Mouse (Mus musculus): ENCODE results near the gene Otoa.

The Otoa gene

DNA sequence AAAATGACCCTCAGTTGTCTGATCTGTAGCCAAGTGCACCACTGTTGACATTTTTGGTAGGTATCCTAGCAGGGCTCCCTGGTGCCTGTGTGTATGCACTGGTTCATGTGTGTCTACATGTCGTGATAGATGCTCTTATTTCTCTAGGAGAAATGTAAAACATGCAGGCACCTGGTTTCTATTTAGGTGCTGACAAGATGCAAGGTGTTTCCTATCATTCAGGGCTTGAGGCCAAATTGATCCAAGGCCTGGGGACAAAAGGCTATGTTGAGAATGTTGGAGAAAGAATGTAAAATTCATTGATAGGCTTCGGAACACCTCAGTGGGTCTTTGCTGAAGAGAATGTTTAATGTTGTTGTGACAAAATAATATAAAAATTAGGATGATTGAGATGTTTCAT lies 366 bp downstream of the Otoa start:
- no peak for DNase-seq (ENCODE audit: extremely low read depth, low read depth, low spot score)

- no peak for DNase-seq (ENCODE audit: extremely low read depth, low read depth, low spot score)
These were observed 1.6 kb downstream of the Otoa start for GRCm38 (mm10) chr7:121082949-121083513.

- DNase-seq (ENCODE audit: extremely low read depth, low read depth, low spot score) = no peak
These were observed 3.5 kb downstream of the Otoa start for GRCm38 (mm10) chr7:121084840-121085453.

- no peak for DNase-seq (ENCODE audit: extremely low read depth, low read depth, low spot score)
These were observed 4.0 kb downstream of the Otoa start for GRCm38 (mm10) chr7:121085500-121085899.

DNA sequence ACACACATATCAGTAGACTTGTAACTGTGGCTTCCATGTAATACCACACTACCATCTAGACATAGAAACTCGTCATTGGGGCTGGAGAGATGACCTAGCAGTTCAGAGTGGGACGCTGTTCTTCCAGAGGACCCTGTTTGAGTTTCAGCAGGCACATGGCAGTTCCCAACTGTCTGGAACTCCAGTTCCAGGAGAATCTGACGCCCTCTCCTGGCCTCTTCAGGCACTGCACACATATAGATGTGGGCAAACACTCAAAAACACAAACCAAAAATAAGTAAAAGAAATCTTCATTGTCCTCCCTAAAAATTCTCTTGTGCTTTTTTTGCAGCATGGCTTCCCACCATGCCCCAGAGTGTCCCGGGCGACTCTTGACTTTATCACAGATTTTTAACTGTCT lies 7.3 kb downstream of the Otoa start:
- DNase-seq (ENCODE audit: extremely low read depth, low read depth, low spot score) = no peak

DNA sequence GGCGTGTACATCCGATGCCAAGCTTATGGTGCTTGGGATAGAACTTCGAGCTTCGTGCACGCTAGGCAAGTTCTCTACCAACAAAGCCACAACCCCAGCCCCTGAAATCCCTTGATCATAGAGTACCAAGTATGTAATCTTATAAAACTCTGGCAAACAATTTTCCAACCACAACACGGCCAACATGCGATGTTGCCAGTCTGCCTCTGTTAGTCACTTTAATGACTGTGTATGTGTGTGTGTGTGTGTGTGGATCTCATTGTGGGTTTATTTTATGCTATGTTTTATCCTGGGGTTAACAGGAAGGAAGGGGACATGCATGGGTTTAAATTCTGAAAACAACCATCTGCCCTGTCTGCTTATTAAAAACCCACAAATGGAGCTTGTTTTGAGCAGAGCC lies 9.3 kb downstream of the Otoa start:
- no peak for DNase-seq (ENCODE audit: extremely low read depth, low read depth, low spot score)

DNA sequence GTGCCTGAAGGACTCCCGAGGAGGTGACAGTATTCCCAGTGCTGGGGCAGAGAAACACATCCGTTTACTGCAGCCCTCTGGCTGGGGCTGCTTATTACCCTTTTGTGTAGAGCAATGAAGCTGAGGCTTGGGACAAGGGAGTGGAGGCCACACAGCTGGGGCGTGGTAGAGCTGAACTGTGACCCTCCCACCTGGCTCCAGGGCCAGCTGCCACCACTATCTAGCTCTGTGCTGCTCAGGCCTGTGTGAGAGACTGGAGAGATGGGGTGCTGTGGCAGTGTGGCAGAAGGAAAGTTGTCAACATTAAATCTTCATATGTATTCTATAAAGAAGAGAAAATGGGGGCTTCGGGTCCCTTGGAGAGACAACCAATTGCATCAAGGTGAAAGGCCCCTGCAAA lies 11.6 kb downstream of the Otoa start:
- no peak for DNase-seq (ENCODE audit: extremely low read depth, low read depth, low spot score)

GRCm38 (mm10) chr7:121098614-121099389 lies 17.4 kb downstream of the Otoa start:
- DNase-seq (ENCODE audit: extremely low read depth, low read depth, low spot score) = no peak

DNA sequence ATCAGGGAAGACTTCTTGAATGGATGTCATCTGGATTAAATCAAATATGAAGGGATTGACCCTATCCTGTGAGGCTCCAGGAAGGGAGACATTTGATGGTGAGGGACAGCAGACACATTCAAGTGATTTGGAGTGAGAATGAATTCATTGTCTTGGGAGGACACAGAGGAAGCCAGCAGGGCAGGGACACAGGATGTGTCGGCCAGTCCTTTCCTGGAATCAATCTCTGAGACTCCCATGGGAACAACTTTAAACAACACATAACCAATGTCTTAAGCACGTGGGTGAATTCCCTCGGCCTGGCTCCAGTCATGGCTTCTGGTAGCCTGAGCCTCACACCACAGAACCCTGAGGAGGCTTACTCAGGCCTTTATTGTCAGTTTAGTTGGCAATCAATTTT lies 26.4 kb downstream of the Otoa start:
- no peak for DNase-seq (ENCODE audit: extremely low read depth, low read depth, low spot score)

DNA sequence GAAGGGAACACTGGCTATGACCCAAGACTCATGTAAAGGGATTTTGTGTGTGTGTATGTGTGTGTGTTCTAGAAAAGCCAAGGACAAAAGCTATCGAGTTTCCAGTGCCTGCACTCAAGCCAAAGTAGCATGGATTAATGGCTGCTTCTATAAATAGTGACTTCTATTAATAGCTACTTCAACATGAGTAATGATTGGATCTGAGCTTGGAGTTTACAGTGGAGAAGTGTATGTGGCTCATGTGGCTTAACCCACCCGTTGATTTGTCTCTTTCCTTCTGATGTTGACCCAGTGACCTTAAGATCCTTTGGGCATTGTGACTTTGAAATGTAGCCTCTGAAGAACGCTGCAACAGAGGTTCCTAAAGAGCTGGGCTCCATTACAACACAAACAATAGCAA lies 29.9 kb downstream of the Otoa start:
- DNase-seq (ENCODE audit: extremely low read depth, low read depth, low spot score) = no peak

DNA sequence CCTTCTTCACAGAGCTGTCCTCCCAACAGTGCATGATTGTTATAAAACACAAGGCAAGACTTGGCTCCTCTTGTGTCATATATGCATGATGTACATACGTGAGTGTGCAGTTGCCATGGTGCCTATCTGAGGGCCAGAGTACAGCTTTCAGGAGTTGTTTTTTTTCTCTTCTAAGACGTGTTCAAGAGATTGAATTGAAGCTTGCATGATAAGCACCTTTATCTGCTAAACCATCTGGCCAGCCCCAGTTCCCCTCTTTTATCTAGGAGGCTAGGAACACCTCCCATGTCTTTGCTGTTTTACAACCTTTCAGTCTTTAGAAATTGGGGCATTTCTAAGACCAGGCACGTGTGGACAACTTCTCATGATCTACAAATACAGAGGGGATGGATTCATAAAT lies 30.3 kb downstream of the Otoa start:
- DNase-seq (ENCODE audit: extremely low read depth, low read depth, low spot score) = no peak

GRCm38 (mm10) chr7:121120143-121120818 lies 38.8 kb downstream of the Otoa start:
- DNase-seq (ENCODE audit: extremely low read depth, low read depth, low spot score) = no peak

GRCm38 (mm10) chr7:121130837-121131236 lies 49.4 kb downstream of the Otoa start:
- DNase-seq (ENCODE audit: extremely low read depth, low read depth, low spot score) = no peak

DNA sequence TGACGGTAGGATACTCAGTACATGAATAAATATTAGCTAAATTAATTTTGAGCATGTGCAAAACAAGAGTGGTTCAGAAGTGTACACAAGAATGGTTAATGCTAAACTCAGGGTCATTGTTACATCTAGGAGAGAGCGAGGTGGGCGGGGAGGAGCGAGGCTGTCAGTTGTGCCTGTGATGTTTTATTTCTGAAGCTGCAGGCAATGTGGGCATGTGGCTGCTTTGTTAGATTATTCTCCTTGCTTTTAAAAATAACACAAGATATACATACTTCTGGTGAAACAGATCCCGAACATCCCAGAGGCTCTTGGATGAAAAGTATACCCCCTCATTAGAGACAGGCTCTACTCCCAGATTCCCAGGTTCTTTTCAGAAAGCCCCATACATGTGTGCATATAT lies 59.8 kb downstream of the Otoa start:
- no peak for DNase-seq (ENCODE audit: extremely low read depth, low read depth, low spot score)

- no peak for DNase-seq (ENCODE audit: extremely low read depth, low read depth, low spot score)
These were observed 69.2 kb downstream of the Otoa start for GRCm38 (mm10) chr7:121150662-121151061.

DNA sequence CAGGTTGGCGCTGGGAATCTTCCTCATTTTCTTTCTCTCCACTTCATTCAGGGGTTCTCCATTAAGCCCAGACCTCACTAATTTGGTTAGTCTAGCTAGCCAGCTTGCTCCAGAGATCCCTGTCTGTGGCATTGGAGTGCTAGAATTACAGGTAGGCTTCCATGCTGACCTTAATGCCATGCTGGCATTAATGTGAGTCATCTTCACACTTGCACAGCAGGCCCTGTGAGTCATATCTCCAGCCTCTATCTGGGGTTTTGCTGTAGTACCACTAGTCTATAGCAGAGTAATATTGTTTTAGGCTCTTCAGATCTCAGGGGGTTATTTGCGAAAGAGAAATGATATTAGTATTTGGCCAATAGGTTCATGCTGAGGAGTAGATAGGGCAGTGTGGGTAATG lies 70.7 kb downstream of the Otoa start:
- DNase-seq (ENCODE audit: extremely low read depth, low read depth, low spot score) = no peak

GRCm38 (mm10) chr7:121165616-121166015 lies 84.2 kb downstream of the Otoa start:
- no peak for DNase-seq (ENCODE audit: extremely low read depth, low read depth, low spot score)

- no peak for DNase-seq (ENCODE audit: extremely low read depth, low read depth, low spot score)
These were observed 90.4 kb downstream of the Otoa start for GRCm38 (mm10) chr7:121171888-121172287.

DNA sequence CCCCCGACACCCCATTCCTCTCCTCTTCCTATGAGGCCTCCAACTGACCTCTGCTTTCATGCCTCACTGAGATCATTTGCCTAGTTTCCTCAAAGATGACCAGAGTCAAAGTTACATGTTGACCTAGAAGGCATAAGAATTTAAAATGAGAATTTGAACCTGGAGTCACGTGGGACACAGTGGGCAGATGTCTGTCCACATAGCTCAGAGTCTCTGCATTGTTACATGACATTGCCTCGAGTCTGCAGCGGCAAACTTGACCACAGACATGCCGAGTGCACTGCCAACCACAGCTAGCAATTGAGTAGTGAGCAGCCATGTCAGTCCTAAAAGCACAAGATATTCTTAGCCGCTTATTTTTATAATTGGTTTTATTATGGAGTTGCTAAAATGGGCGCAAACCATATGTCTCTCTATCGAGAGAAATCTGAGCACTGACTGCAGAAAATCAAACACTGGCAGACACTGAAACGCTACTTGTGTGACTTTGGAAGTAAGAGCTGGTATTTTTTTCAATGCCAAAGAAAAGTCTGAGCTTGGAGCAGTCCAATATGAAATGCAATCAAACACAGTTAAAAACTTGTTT lies 105.8 kb downstream of the Otoa start:
- DNase-seq (ENCODE audit: extremely low read depth, low read depth, low spot score) = no peak

DNA sequence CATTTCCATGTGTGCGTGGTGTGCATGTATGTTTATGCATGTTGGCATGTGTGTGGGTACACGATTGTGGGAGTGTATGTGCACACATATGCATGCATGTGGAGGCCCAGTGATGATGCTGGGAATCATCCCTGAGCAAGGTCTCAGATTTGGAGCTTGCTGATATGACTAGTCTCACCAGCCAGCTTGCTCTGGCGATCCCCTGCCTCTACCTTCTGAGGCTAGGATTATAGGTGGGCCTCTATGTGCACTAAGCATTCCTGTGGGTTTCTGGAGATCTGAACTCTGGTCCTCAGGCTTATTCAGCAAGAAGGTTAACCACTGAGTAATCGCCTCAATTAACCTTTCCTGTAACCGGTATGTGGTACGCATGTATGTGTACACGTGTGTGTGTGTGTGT lies 107.5 kb downstream of the Otoa start:
- no peak for DNase-seq (ENCODE audit: extremely low read depth, low read depth, low spot score)

- DNase-seq (ENCODE audit: extremely low read depth, low read depth, low spot score) = no peak
These were observed 117.5 kb downstream of the Otoa start for GRCm38 (mm10) chr7:121198933-121199332.

DNA sequence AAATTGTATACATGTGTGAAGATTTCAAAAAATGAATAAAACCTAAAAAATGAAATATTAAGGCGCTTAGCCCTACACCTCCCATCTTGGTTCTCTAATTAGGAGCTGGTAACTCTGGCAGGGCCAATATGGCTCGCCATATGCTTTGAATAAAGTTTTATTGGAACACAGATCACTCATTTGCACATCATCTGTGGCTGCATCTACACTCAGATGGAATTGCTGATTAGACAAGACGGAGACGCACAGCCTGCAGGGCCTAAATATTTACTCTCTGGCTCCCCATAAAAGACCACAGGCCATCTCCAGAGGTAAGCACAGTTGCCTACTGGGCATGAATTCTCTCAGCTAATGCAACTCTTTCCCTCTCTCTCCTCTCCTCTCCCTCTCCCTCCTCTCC lies 130.4 kb downstream of the Otoa start:
- DNase-seq (ENCODE audit: extremely low read depth, low read depth, low spot score) = no peak
